Mouse (Mus musculus) olfactory bulb, adult 2 months (tissue): ENCODE data around the gene Arhgap9.

Experiments used
- CTCF ChIP-seq: fragments of 200-500 bp; IDR thresholded peaks from 2 replicates; pipeline ENCODE4 v1.5.1; 2012; ENCODE audit warnings: low read depth, mild to moderate bottlenecking, low read length, moderate library complexity; ENCODE audit not compliant: insufficient read depth
- POLR2A ChIP-seq: fragments of 200-500 bp; IDR thresholded peaks from 2 replicates; pipeline ENCODE4 v1.6.1; 2012; ENCODE audit warnings: mild to moderate bottlenecking, low read depth, low read length, moderate library complexity; ENCODE audit not compliant: insufficient read depth

GRCm38 (mm10) chr10:127335271-127335670 lies 13.5 kb downstream of the Arhgap9 start:
- TF ChIP-seq CTCF (no peak), POLR2A (no peak)
